Mouse (Mus musculus) neutrophil, adult 65 days (primary cell): ENCODE results near the gene Vmn1r227. TPM values are rescaled to one million over a fixed set of nuclear protein-coding genes. Genes with fewer than 3 reads are reported as not detected.

Experiments used
- total RNA-seq: library from RNA; stranded (reverse); gene quantifications from 2 replicates; pipeline ENCODE4 v1.2.4, GENCODE M21; 2023

The Vmn1r227 gene
- not detected in 2 replicates for total RNA-seq

DNA sequence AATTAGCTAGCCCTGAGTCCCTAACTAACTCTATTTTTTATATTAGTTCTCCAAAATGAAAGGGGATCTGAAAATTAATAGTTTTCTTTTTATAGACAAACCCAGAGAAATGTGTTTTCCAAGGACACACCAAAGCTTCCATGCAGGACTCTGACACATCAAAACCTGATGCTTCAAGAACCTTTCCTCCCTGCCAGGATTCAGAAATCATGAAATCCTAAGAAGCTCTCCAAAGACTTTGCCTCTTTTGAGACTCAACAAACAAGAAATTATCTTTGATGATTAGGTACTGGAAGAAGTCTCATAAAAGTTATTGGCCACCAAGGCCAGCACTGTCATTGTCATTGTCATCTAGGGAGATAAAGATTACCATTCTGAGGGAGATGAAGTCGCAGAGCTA, at the start of gene Vmn1r227:
Gene Vmn1r227 (plus strand): TSS at position 301 of the 400 bp plus-strand sequence.

DNA sequence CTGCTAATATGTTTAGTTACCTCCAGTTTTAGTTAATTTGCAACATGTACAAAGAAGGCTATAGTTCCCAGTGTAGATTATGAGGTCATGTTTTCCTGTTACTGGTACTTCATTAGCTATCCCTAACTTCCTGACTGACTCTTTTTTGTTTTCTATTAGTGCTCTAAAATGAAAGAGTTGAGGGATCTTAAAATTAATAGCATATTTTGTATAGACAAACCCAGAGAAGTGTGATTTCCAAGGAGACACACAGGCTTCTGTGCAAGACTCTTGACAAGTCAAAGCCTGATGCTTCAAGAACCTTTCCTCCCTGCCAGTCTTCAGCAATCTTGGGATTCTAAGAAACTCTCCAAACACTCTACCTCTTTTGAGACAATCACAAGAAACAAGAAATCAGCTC, 47.1 kb upstream of the Vmn1r227 start, which contains the start of gene Vmn1r226:
Gene Vmn1r226 (plus strand): TSS at position 301 of the 400 bp plus-strand sequence.

DNA sequence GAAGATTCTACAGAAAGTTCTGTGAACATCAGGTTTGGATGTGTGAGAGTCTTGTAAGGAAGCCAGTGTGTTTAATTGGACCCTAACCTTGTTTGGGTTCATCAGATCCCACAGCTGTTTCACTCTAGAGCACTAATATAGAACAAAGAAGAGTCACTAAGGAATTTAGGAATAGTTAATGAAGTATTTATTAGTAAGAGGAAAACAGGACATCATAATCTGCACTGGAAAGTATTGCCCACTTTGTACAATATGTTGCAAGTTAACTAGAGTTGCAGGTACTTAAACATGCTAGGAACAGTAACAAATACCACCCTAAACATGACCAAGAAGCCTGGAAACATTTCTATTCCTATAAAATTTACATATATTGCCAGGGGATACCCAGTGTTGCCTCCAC, 56.4 kb downstream of the Vmn1r227 start, which contains the start of gene Vmn1r228:
Gene Vmn1r228 (minus strand): TSS at position 101 of the 400 bp plus-strand sequence.

Other genes starting within 250 kb of the Vmn1r227 start
- gene Vmn2r108, start 248.5 kb upstream of the Vmn1r227 start, total RNA-seq, result not detected in 2 replicates
- gene Vmn1r225, start 231.7 kb upstream of the Vmn1r227 start, total RNA-seq, result not detected in 2 replicates
- gene Vmn2r109, start 165.1 kb upstream of the Vmn1r227 start, total RNA-seq, result not detected in 2 replicates
- gene Vmn2r110, start 133.4 kb upstream of the Vmn1r227 start, total RNA-seq, result not detected in 2 replicates
- gene Fpr-rs3, start 105.0 kb upstream of the Vmn1r227 start, total RNA-seq, result not detected in 2 replicates
- not detected in 2 replicates for gene Vmn1r226, start 47.0 kb upstream of the Vmn1r227 start, total RNA-seq
- not detected in 2 replicates for gene Vmn1r228, start 56.3 kb downstream of the Vmn1r227 start, total RNA-seq
- not detected in 2 replicates for gene Vmn1r229, start 81.7 kb downstream of the Vmn1r227 start, total RNA-seq
- gene Vmn1r230, start 110.6 kb downstream of the Vmn1r227 start, total RNA-seq, result not detected in 2 replicates
- not detected in 2 replicates for gene Vmn1r231, start 175.2 kb downstream of the Vmn1r227 start, total RNA-seq
- gene Vmn1r232, start 189.9 kb downstream of the Vmn1r227 start, total RNA-seq, result not detected in 2 replicates
- 275 and 321 TPM in 2 replicates for gene Ppp2r1a, start 215.5 kb downstream of the Vmn1r227 start, total RNA-seq